Mouse (Mus musculus) heart, adult 2 months (tissue): ENCODE measurements around the gene Olfr95.

ENCODE experiments used
- CTCF ChIP-seq: fragments of 200-600 bp; IDR thresholded peaks from 2 replicates; pipeline ENCODE4 v1.8.1; 2022; ENCODE audit warnings: antibody characterized with exemption, mild to moderate bottlenecking, moderate library complexity
- EP300 ChIP-seq: fragments of 200-500 bp; IDR thresholded peaks from 2 replicates; pipeline ENCODE4 v1.6.1; 2011; ENCODE audit warnings: low read depth, low read length, control low read depth; ENCODE audit not compliant: insufficient read depth
- POLR2A ChIP-seq: fragments of 200-500 bp; IDR thresholded peaks from 2 replicates; pipeline ENCODE4 v1.6.1; 2011; ENCODE audit warnings: mild to moderate bottlenecking, low read depth, low read length, control low read depth; ENCODE audit not compliant: insufficient read depth

GRCm38 (mm10) chr17:37213018-37213417 lies at the start of gene Olfr95:
- TF ChIP-seq CTCF (no peak), EP300 (no peak), POLR2A (no peak)
